Mouse (Mus musculus) neural tube, embryonic 15.5 days (tissue): ENCODE measurements around the gene Ier5l. TPM values are rescaled to one million over a fixed set of nuclear protein-coding genes. Genes with fewer than 3 reads are reported as not detected.

ENCODE experiments used
- ATAC-seq: fragments of 200-750 bp; cut with Nextera tagmentation; 2 replicates; pipeline ENCODE4 v1.8.0; 2017; ENCODE audit warnings: mild to moderate bottlenecking, moderate TSS enrichment, moderate library complexity; ENCODE audit not compliant: low FRiP score
- H3K27ac ChIP-seq: fragments of 300-500 bp; sonication (generic); replicated peaks from 2 replicates; pipeline ENCODE4 v1.5.1; 2015; ENCODE audit warnings: mild to moderate bottlenecking, inconsistent platforms
- H3K27me3 ChIP-seq: fragments of 300-500 bp; sonication (generic); replicated peaks from 2 replicates; pipeline ENCODE4 v1.6.1; 2015; ENCODE audit warnings: inconsistent platforms
- H3K36me3 ChIP-seq: fragments of 300-500 bp; sonication (generic); 2 replicates; pipeline ENCODE4 v1.6.1; 2015; ENCODE audit warnings: inconsistent platforms
- H3K4me1 ChIP-seq: fragments of 300-500 bp; sonication (generic); 2 replicates; pipeline ENCODE4 v1.6.1; 2015; ENCODE audit warnings: inconsistent platforms
- H3K4me2 ChIP-seq: fragments of 300-500 bp; sonication (generic); 2 replicates; pipeline ENCODE4 v1.6.1; 2015; ENCODE audit warnings: inconsistent platforms, mild to moderate bottlenecking, moderate library complexity
- H3K4me3 ChIP-seq: fragments of 300-500 bp; sonication (generic); replicated peaks from 2 replicates; pipeline ENCODE4 v1.5.1; 2015; ENCODE audit warnings: mild to moderate bottlenecking, inconsistent platforms
- H3K9ac ChIP-seq: fragments of 300-500 bp; sonication (generic); replicated peaks from 2 replicates; pipeline ENCODE4 v1.6.1; 2015; ENCODE audit warnings: mild to moderate bottlenecking, inconsistent platforms
- H3K9me3 ChIP-seq: fragments of 300-500 bp; sonication (generic); replicated peaks from 2 replicates; pipeline ENCODE4 v1.6.1; 2016; ENCODE audit warnings: inconsistent platforms
- WGBS: fragments of 180-500 bp; shearing (Covaris S2); methylation state at CpG from one replicate; pipeline ENCODE4 v1.1.7; 2015; ENCODE audit warnings: mixed read lengths; 5-methylcytosine and 5-hydroxymethylcytosine counted together
- polyA plus RNA-seq: library from polyadenylated mRNA; unstranded; fragments of >200 nt; fragmentation: Nextera tagmentation; extraction: Ambion mirVana; gene quantifications from 2 replicates; pipeline ENCODE4 v1.2.1, GENCODE M21; 2015

Gene Ier5l
- polyA plus RNA-seq, 1 experiment from 2014 or later = 1.9 TPM

DNA sequence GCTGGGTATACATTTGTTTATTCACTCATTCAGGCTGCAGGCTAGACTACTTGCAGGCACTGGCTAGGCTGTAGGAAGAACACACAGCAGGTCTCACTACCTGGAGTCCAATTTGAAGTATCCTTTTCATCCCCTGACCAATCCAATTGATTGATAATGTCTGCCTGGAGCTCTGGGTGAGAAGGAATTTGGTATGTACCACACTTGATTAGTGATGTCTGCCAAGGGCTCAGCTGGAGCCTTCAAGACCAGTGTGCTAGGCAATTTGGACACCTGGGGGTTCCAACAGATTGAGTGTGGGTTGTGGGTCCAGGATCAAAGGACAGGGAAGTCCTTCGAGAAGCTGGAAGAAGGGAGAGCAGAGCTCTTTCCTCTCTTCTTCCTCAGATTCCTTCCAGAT, 4.5 kb upstream of the Ier5l start:
- Histone ChIP-seq H3K27me3 (peaks cover 4% of the 10 kb centered on the region; the same call in 1 of the 2 replicates), H3K9me3 (no peaks in the 10 kb centered on the region), H3K36me3 (no peaks in the 10 kb centered on the region), H3K9ac (no peak overlapping the region), H3K4me3 (no peak overlapping the region), H3K27ac (no peak overlapping the region), H3K4me2 (no peak overlapping the region), H3K4me1 (peaks cover 7% of the 10 kb centered on the region)
- no peak for ATAC-seq
- 75% methylated on average over 1 of the region's 1 CpGs for WGBS

DNA sequence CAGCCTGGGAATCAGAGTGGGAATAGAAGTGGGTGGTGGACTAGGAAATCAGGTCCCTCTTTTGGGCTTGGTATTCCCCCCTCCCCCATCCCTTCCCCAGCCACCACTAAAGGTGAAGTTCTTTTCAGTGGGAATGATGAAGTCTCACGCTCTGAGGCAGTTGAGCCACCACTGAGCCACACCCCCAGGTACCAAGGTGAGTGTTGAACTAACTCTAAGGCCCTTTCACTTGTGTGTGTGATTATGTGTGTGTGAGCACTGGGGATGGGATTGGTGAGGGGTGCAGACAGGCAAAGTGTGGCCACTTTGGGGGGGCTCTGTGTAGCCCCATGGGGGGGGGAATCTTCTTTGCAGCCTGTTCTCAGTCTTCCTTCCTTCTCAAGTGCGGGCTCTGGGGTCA, 2.2 kb upstream of the Ier5l start:
- WGBS = 72% methylated on average over 2 of the region's 2 CpGs

GRCm38 (mm10) chr2:30475457-30475856, 1.4 kb upstream of the Ier5l start:
- Histone ChIP-seq H3K36me3 (no peaks in the 10 kb centered on the region), H3K4me2 (no peak overlapping the region), H3K27me3 (peaks cover 4% of the 10 kb centered on the region; the same call in 1 of the 2 replicates), H3K4me3 (no peak overlapping the region), H3K9ac (no peak overlapping the region), H3K4me1 (peaks cover 30% of the 10 kb centered on the region), H3K9me3 (no peaks in the 10 kb centered on the region), H3K27ac (no peak overlapping the region)
- 90% methylated on average over 7 of the region's 7 CpGs for WGBS
- no peak for ATAC-seq

More for the DNA sequence above, 2.2 kb upstream of the Ier5l start:
- H3K27me3 ChIP-seq = peaks cover 4% of the 10 kb centered on the region; the same call in 1 of the 2 replicates
- no peak overlapping the region for H3K9ac ChIP-seq
- no peaks in the 10 kb centered on the region for H3K9me3 ChIP-seq
- no peak overlapping the region for H3K27ac ChIP-seq
- peaks cover 23% of the 10 kb centered on the region for H3K4me1 ChIP-seq
- no peaks in the 10 kb centered on the region for H3K36me3 ChIP-seq
- ATAC-seq = no peak
- no peak overlapping the region for H3K4me3 ChIP-seq
- H3K4me2 ChIP-seq = no peak overlapping the region

- H3K9ac ChIP-seq = no peak overlapping the region
- H3K4me2 ChIP-seq = peak overlapping the region; percentile 97
- peaks cover 36% of the 10 kb centered on the region for H3K4me1 ChIP-seq
- peaks cover 4% of the 10 kb centered on the region; the same call in 1 of the 2 replicates for H3K27me3 ChIP-seq
- no peak overlapping the region for H3K27ac ChIP-seq
- ATAC-seq = no peak
- WGBS = 20% methylated on average over 4 of the region's 4 CpGs
- no peaks in the 10 kb centered on the region for H3K36me3 ChIP-seq
- no peaks in the 10 kb centered on the region for H3K9me3 ChIP-seq
- peak overlapping the region; percentile 79 for H3K4me3 ChIP-seq
These were observed 757 bp upstream of the Ier5l start for GRCm38 (mm10) chr2:30474776-30475175.

DNA sequence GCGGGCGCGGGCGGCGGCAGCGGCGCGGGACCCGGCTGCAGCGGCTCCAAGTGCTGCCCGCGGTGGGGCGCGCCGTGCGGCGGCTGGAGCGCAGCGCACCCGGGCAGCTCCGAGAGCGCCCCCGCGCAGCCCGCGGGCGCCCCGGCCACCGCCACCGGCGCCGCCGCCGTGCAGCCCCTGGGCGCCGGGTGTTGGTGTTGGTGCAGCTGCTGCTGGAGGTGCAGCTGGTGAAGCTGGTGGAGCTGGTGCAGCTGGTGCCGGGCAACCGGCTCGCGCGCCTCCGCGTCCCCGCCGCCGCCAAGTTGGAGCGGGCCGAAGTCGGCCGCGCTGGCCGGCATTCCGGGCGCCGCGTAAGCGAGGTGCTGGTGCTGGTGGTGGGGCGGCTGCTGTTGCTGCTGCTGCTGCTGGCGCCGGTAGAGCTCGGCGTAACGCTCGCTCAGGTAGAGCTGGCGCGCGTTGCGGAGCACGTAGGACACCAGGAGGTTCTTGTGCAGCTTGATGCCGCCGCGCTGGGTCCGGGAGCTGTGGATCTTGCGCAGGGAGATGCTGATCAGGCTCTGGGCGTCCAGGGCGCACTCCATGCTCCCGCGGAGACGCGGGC, 488 bp downstream of the Ier5l start:
- peaks cover 46% of the 10 kb centered on the region for H3K4me1 ChIP-seq
- no peaks in the 10 kb centered on the region for H3K9me3 ChIP-seq
- H3K4me2 ChIP-seq = peak overlapping the region; percentile 97
- peak overlapping the region; percentile 79 for H3K4me3 ChIP-seq
- peak; percentile 35 for ATAC-seq
- H3K9ac ChIP-seq = peak overlapping the region; percentile 91
- under 1% methylated on average over 46 of the region's 80 CpGs for WGBS
- H3K27me3 ChIP-seq = peaks cover 4% of the 10 kb centered on the region; the same call in 1 of the 2 replicates
- peak overlapping the region; percentile 90 for H3K27ac ChIP-seq
- no peaks in the 10 kb centered on the region for H3K36me3 ChIP-seq

DNA sequence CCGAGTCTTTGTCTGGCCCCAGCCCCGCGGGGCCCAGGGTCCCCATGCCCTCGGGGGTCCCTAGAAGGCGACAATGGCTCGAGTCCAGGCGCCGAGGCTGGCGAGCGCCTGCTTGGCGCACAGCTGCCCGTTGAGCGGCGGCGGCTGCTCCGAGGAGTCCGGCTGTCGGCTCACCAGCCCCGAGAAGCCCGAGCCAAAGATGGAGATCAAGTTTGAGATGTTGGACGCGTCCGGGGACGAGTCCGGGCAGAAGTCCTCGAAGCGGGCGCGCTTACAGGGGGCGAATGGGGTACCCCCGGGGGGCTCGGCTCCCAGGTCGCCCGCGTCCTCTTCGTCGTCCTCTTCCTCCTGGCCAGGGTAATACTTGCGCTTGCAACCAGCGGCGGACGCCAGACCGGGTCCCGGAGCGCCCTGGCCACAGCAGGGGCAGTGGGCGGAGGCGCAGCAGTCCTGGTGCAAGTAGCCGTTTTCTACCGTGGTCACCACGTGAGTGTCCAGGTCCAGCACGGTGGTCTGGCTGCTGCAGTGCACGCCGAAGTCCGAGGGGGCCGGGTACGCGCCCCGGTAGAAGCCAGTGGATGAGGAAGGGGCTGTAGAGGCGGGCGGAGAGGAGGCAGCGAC, 1.2 kb downstream of the Ier5l start:
- ATAC-seq = no peak
- H3K9ac ChIP-seq = peak overlapping the region; percentile 91
- peak overlapping the region; percentile 97 for H3K4me2 ChIP-seq
- H3K27me3 ChIP-seq = peaks cover 4% of the 10 kb centered on the region; the same call in 1 of the 2 replicates
- peak overlapping the region; percentile 90 for H3K27ac ChIP-seq
- H3K4me3 ChIP-seq = peak overlapping the region; percentile 79
- H3K9me3 ChIP-seq = no peaks in the 10 kb centered on the region
- H3K4me1 ChIP-seq = peaks cover 46% of the 10 kb centered on the region
- WGBS = under 1% methylated on average over 58 of the region's 60 CpGs
- no peaks in the 10 kb centered on the region for H3K36me3 ChIP-seq

DNA sequence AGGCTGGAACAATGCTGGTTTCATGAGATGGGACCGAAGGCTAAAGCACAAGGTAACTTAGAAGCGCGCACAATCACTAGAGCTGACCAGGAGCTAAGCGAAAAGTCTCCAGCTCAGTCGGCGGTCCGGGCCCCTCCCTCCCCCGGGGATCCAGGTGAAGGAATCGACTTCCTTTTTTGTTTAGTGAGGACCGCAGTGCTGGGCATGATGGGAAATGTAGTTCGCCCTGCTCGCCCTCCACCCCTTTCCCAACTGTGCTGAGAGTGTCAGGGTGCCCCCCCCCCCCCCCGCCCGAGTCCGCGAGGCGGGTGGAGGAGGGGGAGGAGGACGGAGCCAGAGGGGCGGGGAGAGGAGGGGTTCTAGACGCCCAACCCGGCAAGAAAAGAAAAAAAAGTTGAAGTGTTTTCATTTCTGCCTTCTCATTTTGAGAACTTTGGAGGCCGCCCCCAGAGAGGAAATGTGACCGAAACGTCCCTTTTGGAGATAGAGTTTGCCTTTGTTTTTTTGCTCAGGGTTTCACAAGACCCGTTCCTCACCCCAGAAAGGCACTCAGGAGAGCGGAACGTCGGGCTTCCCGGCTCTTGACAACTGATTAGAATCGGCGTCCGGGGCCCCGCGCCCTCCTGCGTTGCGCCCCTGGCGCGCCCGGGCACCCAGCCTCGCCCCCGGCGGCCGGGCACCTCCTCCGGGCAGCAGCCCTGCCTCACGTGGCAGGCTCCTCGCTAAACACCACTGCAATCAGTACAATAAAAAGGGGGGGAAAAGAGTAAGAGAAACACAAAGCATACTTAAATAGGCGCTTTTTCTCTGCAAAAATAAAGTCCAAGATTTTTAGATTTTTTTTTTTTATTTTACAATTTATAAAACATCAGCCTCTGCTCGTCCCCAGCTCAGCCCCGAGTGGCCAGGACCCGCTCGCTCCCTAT, 2.0 kb downstream of the Ier5l start:
- Histone ChIP-seq H3K4me3 (peak overlapping the region; percentile 79), H3K9ac (peak overlapping the region; percentile 91), H3K4me2 (peak overlapping the region; percentile 97), H3K36me3 (no peaks in the 10 kb centered on the region), H3K27ac (peak overlapping the region; percentile 90), H3K9me3 (no peaks in the 10 kb centered on the region), H3K27me3 (peaks cover 4% of the 10 kb centered on the region; the same call in 1 of the 2 replicates), H3K4me1 (peaks cover 46% of the 10 kb centered on the region)
- WGBS = under 1% methylated on average over 43 of the region's 51 CpGs
- no peak for ATAC-seq

DNA sequence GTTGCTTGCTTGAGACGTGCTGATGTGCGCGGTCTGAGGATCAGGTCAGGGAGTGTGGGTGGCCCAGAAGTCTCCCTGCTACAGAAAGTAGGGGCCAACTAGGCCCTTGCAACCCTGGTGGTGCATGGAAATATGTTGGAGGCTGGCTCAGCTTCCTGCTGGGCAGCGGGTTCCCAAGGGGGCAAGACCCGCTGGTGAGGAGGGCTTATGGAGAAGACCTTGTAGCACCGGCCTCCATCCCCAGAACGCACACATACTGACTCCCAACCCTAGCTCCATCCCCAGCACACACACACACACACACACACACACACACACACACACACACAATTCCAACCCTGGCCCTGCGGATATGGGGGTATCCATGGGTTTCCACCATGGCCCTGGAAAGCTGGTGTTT, 3.0 kb downstream of the Ier5l start:
- whole genome bisulfite sequencing = 9% methylated on average over 8 of the region's 8 CpGs
- H3K9me3 ChIP-seq = no peaks in the 10 kb centered on the region
- H3K27me3 ChIP-seq = peaks cover 4% of the 10 kb centered on the region; the same call in 1 of the 2 replicates
- H3K27ac ChIP-seq = peak overlapping the region; percentile 90
- H3K4me2 ChIP-seq = peak overlapping the region; percentile 97
- no peaks in the 10 kb centered on the region for H3K36me3 ChIP-seq
- H3K9ac ChIP-seq = 0 out of 2 replicates have a peak overlapping the region, but pooled peaks have one; percentile 91
- peaks cover 51% of the 10 kb centered on the region for H3K4me1 ChIP-seq
- no peak for ATAC-seq
- peak overlapping the region; percentile 79 for H3K4me3 ChIP-seq

DNA sequence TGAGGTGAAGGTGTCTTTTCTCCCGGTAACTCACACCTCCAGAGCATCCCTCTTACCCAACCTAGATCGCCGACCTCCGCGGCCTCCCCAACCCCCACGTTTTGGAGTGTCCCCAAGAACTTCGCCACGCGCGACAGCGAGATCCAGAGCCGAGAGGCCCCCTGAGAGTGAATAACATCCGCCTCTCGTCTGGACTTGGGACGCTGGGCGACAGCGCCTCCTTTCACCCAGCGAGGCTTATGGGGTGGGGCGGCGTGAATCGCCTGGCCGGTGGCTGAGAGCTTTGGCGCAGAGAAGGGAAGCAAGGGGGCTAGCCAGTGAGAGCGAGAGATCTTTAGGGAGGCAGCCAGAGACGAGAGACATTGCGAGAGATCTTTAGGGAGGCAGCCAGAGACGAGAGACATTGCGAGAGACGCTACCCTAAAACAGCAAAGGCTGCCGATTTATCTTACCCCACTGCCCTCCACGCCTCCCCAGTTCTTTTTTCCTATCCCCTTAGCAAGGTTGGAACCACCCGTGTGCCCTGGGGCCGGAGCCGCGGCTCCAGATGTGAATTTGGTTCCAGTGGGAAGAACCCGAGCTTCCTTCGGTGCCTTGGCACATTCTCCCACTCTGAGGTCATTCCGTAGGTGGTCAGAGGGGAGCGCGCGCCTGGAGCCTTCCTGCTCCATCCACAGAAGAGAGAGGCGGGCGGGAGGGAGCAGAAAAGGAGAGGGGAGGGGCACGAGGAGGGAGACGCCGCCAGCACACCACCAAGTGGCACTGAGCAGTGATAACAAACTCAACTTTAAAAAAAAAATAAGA, 3.7 kb downstream of the Ier5l start:
- peak overlapping the region; percentile 97 for H3K4me2 ChIP-seq
- no peaks in the 10 kb centered on the region for H3K36me3 ChIP-seq
- H3K9ac ChIP-seq = peak overlapping the region; percentile 59
- no peaks in the 10 kb centered on the region for H3K9me3 ChIP-seq
- peak overlapping the region; percentile 90 for H3K27ac ChIP-seq
- H3K27me3 ChIP-seq = no peaks in the 10 kb centered on the region
- peaks cover 51% of the 10 kb centered on the region for H3K4me1 ChIP-seq
- peak overlapping the region; percentile 79 for H3K4me3 ChIP-seq
- ATAC-seq = peak; percentile 30
- whole genome bisulfite sequencing = 0% methylated on average over 46 of the region's 46 CpGs

DNA sequence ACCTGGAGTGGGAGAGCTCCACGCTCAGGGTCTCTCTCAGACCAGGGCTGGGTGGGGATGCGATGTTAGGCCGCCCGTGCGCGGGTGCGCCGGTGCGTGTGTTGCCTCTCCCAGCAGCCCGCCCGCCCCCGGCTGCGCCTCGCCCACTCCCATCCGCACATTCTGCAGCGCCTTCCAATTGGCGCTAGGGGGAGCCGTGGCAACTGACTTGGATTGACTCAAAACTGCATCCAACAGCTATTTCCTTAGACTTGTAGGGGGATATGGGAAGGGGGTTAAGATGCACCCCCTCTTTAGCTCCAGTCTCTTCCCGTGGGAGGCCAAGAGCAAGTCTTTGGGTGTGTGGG, 4.2 kb downstream of the Ier5l start:
- Histone ChIP-seq H3K4me2 (peak overlapping the region; percentile 97), H3K9me3 (no peaks in the 10 kb centered on the region)

DNA sequence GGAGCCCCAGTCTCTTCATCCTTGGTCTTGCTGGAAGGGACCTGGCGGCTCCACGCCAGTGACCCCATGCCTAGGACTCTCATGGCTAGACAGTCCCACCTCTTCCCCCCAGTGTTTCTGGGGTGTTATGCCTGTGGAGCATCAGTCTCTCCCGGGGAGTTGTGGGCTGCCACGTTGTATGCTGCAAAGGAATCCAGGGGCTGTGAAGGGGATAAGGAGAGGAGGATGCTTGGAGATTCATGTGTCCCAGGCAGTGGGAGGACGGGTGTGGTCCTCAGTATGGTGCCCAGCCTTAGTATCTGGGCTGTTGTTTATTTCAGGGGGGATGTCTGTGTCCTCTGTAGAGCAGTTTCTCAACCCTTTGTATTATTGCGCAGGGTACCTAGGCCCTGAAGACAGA, 5.0 kb downstream of the Ier5l start:
- Histone ChIP-seq H3K27me3 (no peaks in the 10 kb centered on the region), H3K27ac (0 out of 2 replicates have a peak overlapping the region, but pooled peaks have one; percentile 5), H3K9ac (peak overlapping the region; percentile 23; the same call in 1 of the 2 replicates), H3K36me3 (no peaks in the 10 kb centered on the region), H3K4me3 (peak overlapping the region; percentile 79; the same call in 1 of the 2 replicates), H3K4me2 (peak overlapping the region; percentile 97), H3K4me1 (peaks cover 47% of the 10 kb centered on the region), H3K9me3 (no peaks in the 10 kb centered on the region)
- WGBS = 46% methylated on average over 6 of the region's 6 CpGs
- no peak for ATAC-seq

More for the DNA sequence above, 4.2 kb downstream of the Ier5l start:
- no peaks in the 10 kb centered on the region for H3K36me3 ChIP-seq
- peak overlapping the region; percentile 90 for H3K27ac ChIP-seq
- peak overlapping the region; percentile 59 for H3K9ac ChIP-seq
- H3K27me3 ChIP-seq = no peaks in the 10 kb centered on the region
- peak; percentile 50; the same call in 1 of the 2 replicates for ATAC-seq
- peak overlapping the region; percentile 79 for H3K4me3 ChIP-seq
- H3K4me1 ChIP-seq = peaks cover 50% of the 10 kb centered on the region
- under 1% methylated on average over 19 of the region's 19 CpGs for WGBS
